Mouse (Mus musculus): Measurements from ENCODE around the gene Rnf166.

Gene Rnf166

GRCm38 (mm10) chr8:122437708-122438331 is 38.0 kb downstream of the Rnf166 start:
- no peak for DNase-seq (ENCODE audit: low spot score)

- DNase-seq (ENCODE audit: low spot score): no peak
These were observed 39.2 kb downstream of the Rnf166 start for GRCm38 (mm10) chr8:122436586-122437125.

- DNase-seq (ENCODE audit: low spot score): no peak
These were observed 39.7 kb downstream of the Rnf166 start for GRCm38 (mm10) chr8:122436146-122436545.

- no peak for DNase-seq (ENCODE audit: low spot score)
These were observed 40.5 kb downstream of the Rnf166 start for GRCm38 (mm10) chr8:122435375-122435774.

- no peak for DNase-seq (ENCODE audit: low spot score)
These were observed 42.5 kb downstream of the Rnf166 start for GRCm38 (mm10) chr8:122433269-122433905.

- peak; percentile 46 for DNase-seq (ENCODE audit: low spot score)
These were observed 43.2 kb downstream of the Rnf166 start, which contains the start of gene Cyba for GRCm38 (mm10) chr8:122432443-122433268. Gene Cyba (minus strand): TSS chr8:122432930.

GRCm38 (mm10) chr8:122431694-122432442 is 44.0 kb downstream of the Rnf166 start:
- peak; percentile 18 for DNase-seq (ENCODE audit: low spot score)

GRCm38 (mm10) chr8:122430646-122431045 is 45.2 kb downstream of the Rnf166 start:
- no peak for DNase-seq (ENCODE audit: low spot score)

GRCm38 (mm10) chr8:122430058-122430636 is 45.7 kb downstream of the Rnf166 start:
- DNase-seq (ENCODE audit: low spot score): no peak

- no peak for DNase-seq (ENCODE audit: low spot score)
These were observed 47.7 kb downstream of the Rnf166 start for GRCm38 (mm10) chr8:122428163-122428562.

GRCm38 (mm10) chr8:122427607-122428006 is 48.3 kb downstream of the Rnf166 start:
- DNase-seq (ENCODE audit: low spot score): no peak

- DNase-seq (ENCODE audit: low spot score): no peak
These were observed 49.7 kb downstream of the Rnf166 start for GRCm38 (mm10) chr8:122426145-122426544.

GRCm38 (mm10) chr8:122423659-122424058 is 52.2 kb downstream of the Rnf166 start:
- no peak for DNase-seq (ENCODE audit: low spot score)

- DNase-seq (ENCODE audit: low spot score): no peak
These were observed 52.6 kb downstream of the Rnf166 start for GRCm38 (mm10) chr8:122423217-122423616.

GRCm38 (mm10) chr8:122421376-122422070 is 54.3 kb downstream of the Rnf166 start, which contains the start of gene Il17c:
Gene Il17c (plus strand): TSS chr8:122422020.
- DNase-seq (ENCODE audit: low spot score): no peak

GRCm38 (mm10) chr8:122419881-122420555 is 55.8 kb downstream of the Rnf166 start:
- DNase-seq (ENCODE audit: low spot score): no peak
